Mouse (Mus musculus) small intestine, adult 2 months (tissue): ENCODE results near the gene Tdrd3.

Experiments
- CTCF ChIP-seq: fragments of 200-500 bp; IDR thresholded peaks from 2 replicates; pipeline ENCODE4 v1.5.1; 2012; ENCODE audit warnings: low read depth, mild to moderate bottlenecking, control low read depth, inconsistent platforms, low read length, moderate library complexity, mixed read lengths; ENCODE audit not compliant: insufficient replicate concordance, insufficient read length; ENCODE audit errors: extremely low read depth
- POLR2A ChIP-seq: fragments of 200-500 bp; IDR thresholded peaks from 2 replicates; pipeline ENCODE4 v1.6.1; 2012; ENCODE audit warnings: low read depth, mild to moderate bottlenecking, control low read depth, inconsistent platforms, low read length, moderate library complexity

GRCm38 (mm10) chr14:87461543-87461942 lies 45.1 kb downstream of the Tdrd3 start:
- TF ChIP-seq CTCF: no peak
- TF ChIP-seq POLR2A: no peak
